10 mouse cellular contexts compared by ENCODE assay signal in genomic region chr7:121730225-121730624, GRCm38 (mm10). TPM values are rescaled to one million over a fixed set of nuclear protein-coding genes. Genes with fewer than 3 reads are reported as not detected.
DNase-seq lines count a peak whose midpoint lies in the region; ATAC-seq and TF ChIP-seq lines count a peak whose summit lies in the region.
"Had no signal": no experiment of that assay in that cellular context is flagged by ENCODE, and none has a peak within 500 bp of the region (broad histone marks: within the 10 kb centered on the region; RNA-seq: fewer than 3 reads in every experiment).

No protein-coding gene starts in this region.

- peak; percentile 36 for TF ChIP-seq CTCF in Patski (IDR thresholded peaks at IDR 0.05)
- TF ChIP-seq CTCF in liver, postnatal 0 days (IDR thresholded peaks at IDR 0.05; ENCODE audit: low read depth): peak; percentile 19; the same call in 1 of the 2 replicates

- no peaks in the 10 kb centered on the region for H3K36me3 ChIP-seq in liver, postnatal 0 days (replicated peaks; ENCODE audit: insufficient read depth, low read length)
- H3K36me3 ChIP-seq: embryonic facial prominence, embryonic 12.5 days had no signal

- in situ Hi-C loops in Patski (cut with MboI; ENCODE audit: low pct_unique_long_range_greater_than_20kb): loop anchor here (5.0 kb wide), 1 partner anchor 237 kb away; no protein-coding TSS in a partner anchor

- no peak for ATAC-seq in Patski
- no peak for ATAC-seq in liver, postnatal 0 days

- TF ChIP-seq EP300 in liver, postnatal 0 days (IDR thresholded peaks at IDR 0.05; ENCODE audit: low read depth): no peak

- H3K4me3 ChIP-seq in liver, postnatal 0 days (ENCODE audit: low read depth, low read length): no peak overlapping the region
- H3K4me3 ChIP-seq: embryonic facial prominence, embryonic 12.5 days had no signal

- 11% methylated on average over 5 of the region's 5 CpGs for WGBS in liver, postnatal 0 days (ENCODE audit: insufficient replicate concordance)

- no peak overlapping the region for H3K27ac ChIP-seq in liver, postnatal 0 days (ENCODE audit: low read depth)
- H3K27ac ChIP-seq: embryonic facial prominence, embryonic 12.5 days had no signal

- DNase-seq in layer of hippocampus, postnatal 10 days (ENCODE audit: low spot score in 2 of 2): peak; percentile 24 to 34
- no peak for DNase-seq in layer of hippocampus, postnatal 14 days (ENCODE audit: low spot score in 2 of 2)
- DNase-seq in Patski (ENCODE audit: low read depth, low spot score): no peak
- peak; percentile 77 for DNase-seq in embryo, embryonic 10 days (ENCODE audit: low spot score)
- peak; percentile 57 for DNase-seq in liver, postnatal 0 days
- peak; percentile 51 for DNase-seq in yolk sac, embryonic 10.5 days (ENCODE audit: low spot score)
- DNase-seq in layer of hippocampus, adult 8-10 months (ENCODE audit: low spot score in 2 of 2): no peak
- no peak for DNase-seq in right cerebral cortex, adult 18-20 months

- H3K4me1 ChIP-seq in liver, postnatal 0 days (ENCODE audit: insufficient read depth): 0 out of 2 replicates have a peak, but pooled peaks cover 6% of the 10 kb centered on the region

- CTCF ChIA-PET in Patski (lab: Charles Lee): interaction anchor here (2.2 kb wide), 1 partner anchor 233 kb away, joined by 10 read pairs; no protein-coding TSS in a partner anchor

- H3K4me2 ChIP-seq in liver, postnatal 0 days (ENCODE audit: low read depth, low read length): no peak overlapping the region
- H3K4me2 ChIP-seq: embryonic facial prominence, embryonic 12.5 days had no signal

- H3K9me3 ChIP-seq in liver, postnatal 0 days (ENCODE audit: low read length): no peaks in the 10 kb centered on the region
- H3K9me3 ChIP-seq: embryonic facial prominence, embryonic 12.5 days had no signal

- H3K9ac ChIP-seq in liver, postnatal 0 days (replicated peaks): no peak overlapping the region
- H3K9ac ChIP-seq: embryonic facial prominence, embryonic 12.5 days had no signal

- POLR2A ChIA-PET in Patski (lab: Charles Lee): no interaction called here

- peaks cover 4% of the 10 kb centered on the region for H3K27me3 ChIP-seq in Patski
- peaks cover 19% of the 10 kb centered on the region for H3K27me3 ChIP-seq in liver, postnatal 0 days (ENCODE audit: insufficient read depth, low read length)

RNA-seq across cellular contexts. Expression of gene Scnn1g, which starts 4.1 kb away (rescaled TPM):
- under 1 TPM; 0.11 to 0.13 TPM for total RNA-seq in layer of hippocampus, postnatal 10 days (2021)
- under 1 TPM in 1 of 2 experiments, not detected in 1; 0.14 TPM for total RNA-seq in layer of hippocampus, postnatal 14 days (2021)
- polyA plus RNA-seq in Patski (2021): 0.78 TPM
- 0.05 TPM in 1 of 2 replicates, not detected in the other for polyA plus RNA-seq in liver, postnatal 0 days (2015; fragmentation: Nextera tagmentation; extraction: Ambion mirVana)
- total RNA-seq in layer of hippocampus, adult 8-10 months (2022): under 1 TPM; 0.23 to 0.51 (median 0.33) TPM
- polyA plus RNA-seq: liver, embryonic 16.5 days had no signal

RNA-seq across cellular contexts. Expression of gene Usp31, which starts 23.2 kb away (rescaled TPM):
- total RNA-seq in layer of hippocampus, postnatal 10 days (2021): 10 to 100 TPM; 40.3 to 40.9 TPM
- 10 to 100 TPM; 46.5 to 48.4 TPM for total RNA-seq in layer of hippocampus, postnatal 14 days (2021)
- 8.1 TPM for polyA plus RNA-seq in Patski (2021)
- polyA plus RNA-seq in liver, postnatal 0 days (2015; fragmentation: Nextera tagmentation; extraction: Ambion mirVana): 0.46 and 0.53 TPM in 2 replicates
- total RNA-seq in layer of hippocampus, adult 8-10 months (2022): 10 to 100 TPM; 52.1 to 73.5 (median 62.9) TPM

Comparison
In these comparisons a context has a peak if more than half of its experiments do, and no peak if none do; other contexts are left out.
1. DNase-seq: peak in layer of hippocampus, postnatal 10 days (2 of 2), embryo, embryonic 10 days (single experiment), liver, postnatal 0 days (single experiment) and yolk sac, embryonic 10.5 days (single experiment); none in layer of hippocampus, postnatal 14 days (0 of 2), Patski (single experiment), layer of hippocampus, adult 8-10 months (0 of 2) and right cerebral cortex, adult 18-20 months (single experiment).